Mouse (Mus musculus) spleen, postnatal 10 days (tissue): ENCODE measurements around the gene Aasdh.

Experiments
- DNase-seq, 2 experiments: peaks; one replicate each; pipeline ENCODE4 v3.0.0; 2021 to 2022; ENCODE audit warnings: low spot score in 2 of 2

Gene Aasdh

DNA sequence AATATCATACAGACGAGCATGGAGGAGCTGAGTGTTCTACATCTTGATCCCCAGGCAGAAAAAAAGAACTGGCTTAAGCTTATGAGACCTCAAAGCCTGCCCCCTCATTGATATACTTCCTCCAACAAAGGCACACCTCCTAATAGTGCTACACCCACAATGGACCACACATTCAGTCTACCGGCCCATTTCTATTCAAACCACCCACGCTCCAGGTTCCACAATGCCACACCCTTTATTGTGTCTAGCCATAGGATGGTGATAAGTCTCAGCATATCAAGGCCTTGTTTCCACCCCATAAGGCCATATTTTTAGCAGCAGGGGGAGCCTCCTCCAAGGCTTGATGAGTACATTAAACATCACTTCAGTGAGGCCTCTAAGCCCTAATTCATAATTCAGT is 5.5 kb upstream of the Aasdh start:
- no peak for DNase-seq

DNA sequence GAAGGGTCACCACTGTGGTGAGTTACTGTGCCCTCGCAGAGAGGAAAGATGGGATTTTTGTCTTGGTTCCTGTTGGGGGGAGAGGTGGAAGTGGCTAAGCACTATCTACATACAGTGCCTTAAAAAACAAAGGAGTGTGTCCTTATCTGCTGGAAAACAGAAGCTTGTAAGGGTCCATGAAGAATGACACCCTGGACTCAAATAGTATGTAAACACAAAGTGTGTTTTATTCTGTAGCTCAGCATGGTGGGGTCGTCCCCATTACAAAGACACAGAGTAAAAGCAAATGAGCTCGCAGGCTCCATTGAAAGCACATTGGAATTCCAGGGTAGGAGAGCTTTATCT is 813 bp upstream of the Aasdh start:
- DNase-seq: no peak

DNA sequence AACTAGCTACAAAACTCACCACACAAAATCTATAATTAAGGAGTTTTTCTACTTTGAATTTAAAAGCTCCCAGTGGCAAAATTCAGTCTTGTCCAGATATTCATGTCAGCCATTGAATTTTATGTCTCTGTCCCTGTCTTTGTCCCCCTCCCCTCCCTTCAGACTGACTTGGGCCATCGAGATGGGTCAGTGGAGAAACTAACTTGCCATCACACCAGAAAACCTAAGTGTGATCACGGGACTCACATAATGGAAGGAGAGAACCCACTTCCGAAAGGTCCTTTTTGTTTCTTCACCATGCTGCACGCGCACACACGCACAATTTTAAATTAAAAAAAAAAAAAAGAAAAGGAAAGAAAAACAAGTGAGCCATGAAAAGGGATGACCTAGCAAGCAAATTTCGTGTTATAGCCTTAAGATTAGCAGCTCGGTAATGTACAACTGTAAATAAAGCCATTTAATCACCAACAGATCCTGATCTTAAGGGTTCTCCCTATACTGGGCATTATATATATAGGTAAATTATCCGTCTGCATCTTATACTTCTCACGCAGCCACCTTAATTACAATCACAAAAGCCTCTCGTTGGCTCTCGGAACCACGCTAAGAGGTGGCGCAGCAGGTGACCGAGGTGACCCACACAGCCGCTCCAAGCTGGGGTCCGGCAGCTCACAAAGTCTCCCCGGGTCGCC is 455 bp downstream of the Aasdh start:
- DNase-seq: no peak

DNA sequence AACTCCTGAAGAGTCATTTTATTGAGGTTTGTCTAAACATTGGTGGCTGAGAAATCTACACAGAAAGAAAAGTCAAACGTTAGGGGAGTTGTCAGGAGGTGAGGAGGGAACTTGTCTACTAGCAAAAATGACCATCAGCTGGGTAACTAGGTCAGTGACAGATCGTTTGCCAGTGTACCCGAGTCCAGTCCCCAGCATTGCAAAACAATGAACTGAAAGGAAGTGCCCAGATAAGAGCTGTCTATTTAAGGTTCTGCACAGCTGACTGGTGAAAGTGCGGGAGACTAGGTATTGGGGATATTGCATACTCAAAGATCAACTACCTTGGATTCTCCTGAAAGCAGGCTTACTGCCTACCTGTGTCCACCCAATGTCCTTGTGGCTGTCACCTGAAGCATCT is 3.2 kb downstream of the Aasdh start:
- DNase-seq: no peak

DNA sequence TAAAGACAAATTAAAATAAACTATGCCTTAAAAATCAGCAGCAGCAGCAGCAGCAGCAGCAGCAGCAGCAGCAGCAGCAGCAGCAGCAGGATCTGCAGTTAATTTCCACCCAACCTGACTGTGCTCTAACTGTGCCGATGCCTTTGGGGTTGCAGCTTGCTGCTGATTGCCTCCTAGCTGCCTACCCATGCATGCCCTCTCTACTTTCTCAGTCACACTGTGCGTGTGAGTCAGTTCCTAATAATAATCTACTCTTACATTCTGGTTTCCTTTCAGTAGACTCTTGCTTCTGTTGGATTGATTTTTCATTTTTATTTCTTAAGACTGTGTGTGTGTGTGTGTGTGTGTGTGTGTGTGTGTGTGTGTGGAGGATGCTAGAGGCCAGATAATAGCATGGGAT is 12.2 kb downstream of the Aasdh start:
- DNase-seq: no peak

DNA sequence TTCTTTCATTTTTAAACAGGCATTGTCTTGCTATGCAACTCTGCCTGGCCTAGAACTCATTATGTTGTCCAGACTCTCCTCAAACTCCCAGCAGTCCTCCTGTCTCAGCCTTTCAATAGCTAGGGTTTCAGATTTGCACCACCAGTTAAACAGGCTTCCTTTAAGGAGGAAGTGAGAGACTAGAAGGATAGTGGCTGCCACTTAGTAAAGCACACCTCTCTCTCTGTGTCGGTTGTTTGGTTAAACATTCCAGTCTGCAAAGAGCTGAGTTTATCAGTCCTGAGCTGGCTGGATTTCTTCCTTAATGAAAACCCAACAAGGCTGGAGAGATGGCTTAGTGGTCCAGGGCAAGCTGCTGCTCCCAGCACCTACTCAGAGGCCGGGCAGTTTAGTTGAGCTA is 12.7 kb downstream of the Aasdh start:
- no peak for DNase-seq

DNA sequence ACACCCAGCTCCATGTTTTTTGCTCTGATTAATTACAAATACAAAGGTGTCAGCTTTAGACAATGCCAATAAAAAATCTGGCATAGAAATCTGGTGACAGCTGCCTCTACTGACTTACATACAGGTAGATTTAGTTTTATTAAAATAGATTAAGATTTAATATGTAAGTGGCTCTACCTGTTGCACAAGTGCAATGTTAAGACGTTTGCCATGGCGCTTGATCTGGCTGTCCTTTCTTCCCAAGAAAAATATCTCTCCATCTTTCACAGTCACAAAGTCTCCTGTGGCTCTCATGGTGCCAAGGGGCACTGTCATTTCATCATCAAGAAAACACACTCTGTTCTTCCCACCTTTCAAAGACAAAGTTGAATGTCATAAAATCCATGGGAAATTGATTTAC is 18.3 kb downstream of the Aasdh start:
- DNase-seq: no peak

DNA sequence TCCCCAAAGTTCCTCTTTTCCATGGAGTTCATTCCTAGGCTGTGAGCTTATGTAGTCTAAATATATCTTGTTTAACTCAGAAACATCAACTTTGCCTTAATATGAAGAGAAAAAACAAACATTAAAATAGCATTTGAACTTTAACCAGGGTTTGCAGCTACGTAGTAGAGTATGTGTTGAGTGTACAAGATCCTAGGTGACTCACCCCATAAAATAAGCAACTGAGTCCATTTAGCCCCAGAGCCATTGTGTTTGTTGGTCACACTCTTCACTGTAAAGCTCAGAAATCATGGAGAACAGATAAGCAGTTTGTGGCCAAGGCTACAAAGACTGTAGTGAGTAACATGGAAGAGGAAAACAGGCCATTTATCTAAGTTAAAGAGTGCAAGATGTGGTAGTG is 21.2 kb downstream of the Aasdh start:
- no peak for DNase-seq

DNA sequence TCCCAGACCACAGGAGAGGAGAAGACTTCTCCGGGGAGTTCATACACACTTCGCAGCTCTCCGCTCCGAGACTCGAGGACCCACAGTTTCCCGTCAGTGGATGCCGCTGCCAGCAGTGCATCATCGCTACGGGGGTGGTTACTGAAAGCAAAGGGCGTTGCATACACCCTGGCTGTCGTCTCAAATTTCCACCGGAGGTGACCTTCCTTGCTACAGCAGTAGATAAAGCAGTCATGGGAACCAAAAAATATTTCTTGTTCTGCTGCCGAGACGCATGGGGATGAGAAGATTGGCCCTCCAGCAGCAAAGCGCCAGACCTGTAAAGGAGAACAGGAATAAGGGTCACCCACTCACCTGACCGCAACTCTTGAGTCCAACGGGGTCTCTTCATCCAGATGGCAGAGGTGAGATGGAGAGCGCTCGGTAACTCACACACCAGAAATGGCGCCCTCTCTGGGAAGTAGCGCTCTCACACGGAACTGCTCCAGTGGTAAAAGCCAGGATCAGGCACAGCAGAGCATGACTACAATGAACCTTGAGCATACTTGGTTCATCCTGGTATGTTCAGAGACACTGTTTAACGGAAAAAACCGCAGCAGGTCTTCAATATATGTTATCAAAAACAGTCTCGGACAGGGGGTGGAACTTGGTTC is 29.1 kb downstream of the Aasdh start:
- DNase-seq: no peak

DNA sequence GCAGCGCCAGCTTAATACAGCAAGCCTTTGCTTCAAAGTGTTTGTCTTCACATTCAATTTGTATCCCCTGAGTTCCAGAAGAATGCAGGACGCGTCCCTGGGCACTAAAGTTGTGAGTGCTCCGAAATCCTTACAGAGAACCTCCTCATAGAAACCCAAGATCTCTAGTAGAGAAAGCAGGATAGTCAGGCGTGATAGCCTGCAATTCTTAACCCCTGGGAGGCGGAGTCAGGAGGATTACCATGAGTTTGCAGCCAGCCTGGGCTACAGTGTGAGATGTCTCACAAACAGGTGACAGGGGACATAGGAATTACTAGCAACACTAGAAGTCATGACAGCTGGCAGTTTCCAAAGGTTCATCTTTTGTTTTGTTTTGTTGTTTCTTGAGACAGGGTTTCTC is 35.8 kb downstream of the Aasdh start:
- no peak for DNase-seq

DNA sequence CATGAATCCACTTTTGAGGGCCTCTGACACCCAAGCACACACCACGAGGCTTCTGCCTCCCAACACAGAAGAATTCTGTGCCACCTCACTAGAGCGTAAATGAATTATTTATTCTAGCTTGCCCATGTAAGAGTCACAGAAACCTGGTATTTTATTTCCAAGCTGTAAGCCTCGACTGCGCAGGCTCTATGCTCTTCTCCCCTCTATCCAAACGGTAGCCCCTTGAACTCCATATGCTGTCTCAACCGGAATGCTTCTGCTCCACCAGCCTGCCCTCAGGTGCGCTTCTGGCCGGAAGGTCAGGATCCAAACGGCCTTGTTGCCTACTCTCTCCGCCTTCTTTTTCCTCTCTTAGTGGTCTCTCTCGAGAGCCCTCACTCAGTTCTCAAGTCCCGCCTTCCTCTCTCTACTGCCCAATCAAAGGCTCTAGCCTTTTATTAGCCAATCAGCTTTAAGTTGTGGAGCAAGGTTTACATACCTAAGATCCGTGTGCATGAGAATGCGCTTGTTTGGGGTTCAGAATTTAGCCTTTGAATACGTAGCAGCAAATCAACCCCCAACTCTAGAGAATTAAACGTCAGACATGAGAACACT is 36.5 kb downstream of the Aasdh start:
- no peak for DNase-seq

DNA sequence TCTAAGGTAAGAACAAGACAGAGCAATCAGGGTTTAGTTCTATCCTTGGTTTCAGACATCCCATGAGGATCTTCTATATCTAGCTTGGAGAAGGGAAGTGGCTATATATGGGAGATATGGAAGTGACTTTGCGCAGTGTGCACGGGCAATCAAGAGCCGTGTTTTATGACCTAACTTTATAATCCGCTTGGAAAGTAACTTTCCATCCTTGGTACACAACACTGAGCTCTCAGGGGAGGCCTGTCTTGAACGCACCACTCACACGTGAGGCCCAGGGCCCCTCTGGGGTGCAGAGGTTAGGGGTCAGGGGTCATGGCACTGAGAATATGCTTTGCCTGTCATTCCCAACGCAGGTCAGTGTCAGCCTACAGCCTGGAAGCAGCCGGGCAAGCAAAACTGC is 38.5 kb downstream of the Aasdh start:
- no peak for DNase-seq

DNA sequence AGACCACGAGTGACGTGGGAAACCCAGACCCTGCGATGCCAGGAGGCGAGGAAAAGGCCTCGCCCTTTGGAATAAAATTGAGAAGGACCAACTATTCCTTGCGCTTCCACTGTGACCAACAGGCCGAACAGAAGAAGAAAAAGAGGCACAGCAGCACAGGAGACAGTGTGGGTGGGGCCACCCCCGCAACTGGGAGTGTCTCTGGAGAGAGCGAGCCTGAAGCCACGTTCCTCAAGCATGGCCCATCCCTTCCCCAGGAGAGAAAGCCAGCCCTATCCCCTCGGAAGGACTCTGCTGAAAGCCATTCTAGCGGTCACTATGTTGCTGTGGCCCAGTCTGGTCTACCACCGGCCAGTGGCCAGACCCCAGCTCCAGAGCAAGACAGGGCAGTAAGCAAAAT is 46.9 kb downstream of the Aasdh start:
- DNase-seq: no peak

DNA sequence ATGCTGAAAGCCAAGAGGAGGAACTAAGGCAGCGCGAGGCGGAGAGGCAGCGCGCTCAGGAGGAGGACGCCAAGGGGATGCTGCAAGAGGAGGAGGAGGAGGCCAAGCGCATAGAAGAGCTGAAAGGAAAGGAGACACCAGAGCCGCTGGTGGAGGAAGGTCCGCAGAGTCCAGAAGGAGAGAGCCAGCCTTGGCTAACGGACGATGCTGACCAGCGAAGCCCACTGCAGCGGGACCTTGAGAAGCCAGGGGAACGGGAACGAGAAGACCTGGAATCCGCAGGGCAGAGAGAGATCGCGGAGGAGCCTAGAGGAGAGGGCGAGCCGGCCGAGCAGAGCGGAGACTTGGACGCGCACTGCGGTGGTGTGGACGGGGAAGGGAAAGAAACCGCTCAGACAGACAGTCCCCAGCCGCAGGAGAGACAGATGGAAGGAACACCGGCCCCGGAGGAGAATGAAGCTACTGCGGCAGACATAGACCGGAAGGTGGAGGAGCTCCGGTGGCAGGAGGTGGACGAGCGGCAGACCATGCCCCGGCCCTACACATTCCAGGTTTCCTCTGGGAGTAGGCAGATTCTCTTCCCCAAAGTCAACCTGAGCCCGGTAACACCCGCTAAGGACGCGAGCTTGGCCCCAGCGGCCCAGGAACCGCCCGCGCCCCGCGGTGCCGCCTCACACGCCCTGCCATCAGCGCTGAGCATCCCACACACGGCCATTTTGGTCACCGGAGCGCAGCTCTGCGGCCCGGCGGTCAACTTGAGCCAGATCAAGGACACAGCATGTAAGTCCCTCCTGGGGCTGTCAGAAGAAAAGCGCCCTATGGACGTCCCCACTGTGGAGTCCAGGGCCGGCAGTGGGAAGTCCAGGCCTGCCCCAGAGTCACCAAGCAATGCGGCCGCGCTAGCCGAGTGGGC is 48.0 kb downstream of the Aasdh start:
- no peak for DNase-seq

DNA sequence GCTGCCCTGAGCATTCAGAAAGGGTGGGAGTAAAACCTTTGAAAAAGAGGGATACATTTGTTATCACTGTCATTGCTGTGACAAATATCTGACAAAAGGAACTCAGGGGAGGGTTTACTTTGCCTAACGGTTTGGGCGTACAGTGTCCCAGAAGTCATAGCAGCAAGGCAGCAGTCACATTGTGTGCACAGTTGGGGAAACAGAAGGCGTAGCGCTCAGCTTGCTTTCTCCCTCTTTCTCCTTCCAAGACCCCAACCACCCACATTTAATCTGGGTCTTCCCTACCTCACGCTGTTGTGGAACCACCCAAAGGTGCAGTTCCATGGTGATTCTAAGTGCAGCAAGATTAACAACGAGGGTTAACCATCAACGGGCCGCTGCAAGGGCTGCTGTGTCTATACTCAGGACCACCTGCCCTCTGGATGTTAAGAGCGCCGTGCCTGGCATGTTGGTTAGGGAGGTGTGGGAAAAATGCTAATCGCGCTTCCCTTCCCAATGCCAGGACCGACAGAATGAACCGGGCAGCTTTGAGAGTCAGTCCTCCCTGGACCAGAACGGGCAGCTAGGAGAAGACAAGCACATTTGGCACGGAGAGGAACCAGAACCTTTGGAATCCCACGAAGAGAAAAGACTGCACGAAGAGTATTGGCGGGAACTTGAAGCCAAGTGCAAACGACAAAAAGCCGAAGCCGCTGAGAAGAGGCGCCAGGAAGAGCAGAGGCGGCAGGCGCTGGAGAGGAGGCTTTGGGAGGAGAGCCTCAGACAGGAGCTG is 49.3 kb downstream of the Aasdh start:
- no peak for DNase-seq

DNA sequence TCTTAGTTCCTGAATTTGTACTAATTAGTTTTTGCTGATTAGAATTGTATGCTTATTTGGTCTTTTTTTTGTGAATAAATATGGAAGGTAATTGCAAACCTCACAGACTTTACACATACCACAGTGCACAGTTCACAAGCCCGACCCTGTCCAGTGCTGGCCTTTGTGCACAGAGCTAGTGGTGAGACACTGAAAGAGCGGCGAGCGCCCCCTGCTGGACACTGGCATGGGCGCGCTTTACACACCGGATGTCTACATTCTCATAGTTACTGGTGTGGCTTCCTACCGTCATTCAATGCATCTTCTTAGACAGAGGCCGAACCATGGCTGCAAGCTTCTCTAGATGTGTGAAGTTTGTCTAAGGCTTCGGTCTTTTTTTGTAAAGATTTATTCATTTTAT is 51.8 kb downstream of the Aasdh start:
- peak; percentile 72 to 87 for DNase-seq

DNA sequence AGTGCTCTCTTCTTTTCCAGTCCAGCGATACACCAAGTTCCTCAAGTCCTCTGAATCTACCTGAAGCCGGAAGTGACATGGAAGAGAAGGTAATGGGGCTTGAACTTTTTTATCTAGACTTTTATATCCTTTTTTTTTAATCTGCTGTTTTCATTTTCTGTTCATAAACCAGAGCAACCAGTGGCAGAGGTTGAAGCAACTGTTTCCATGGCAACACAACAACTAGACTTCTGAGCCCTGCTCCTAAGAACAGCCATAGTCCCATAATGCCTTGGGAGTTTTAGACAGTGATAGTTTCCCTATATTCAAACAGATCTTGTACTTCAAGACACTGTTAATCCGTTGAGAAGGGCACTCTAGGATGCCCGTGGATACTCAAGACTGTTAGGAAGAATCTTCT is 54.0 kb downstream of the Aasdh start:
- DNase-seq: no peak

DNA sequence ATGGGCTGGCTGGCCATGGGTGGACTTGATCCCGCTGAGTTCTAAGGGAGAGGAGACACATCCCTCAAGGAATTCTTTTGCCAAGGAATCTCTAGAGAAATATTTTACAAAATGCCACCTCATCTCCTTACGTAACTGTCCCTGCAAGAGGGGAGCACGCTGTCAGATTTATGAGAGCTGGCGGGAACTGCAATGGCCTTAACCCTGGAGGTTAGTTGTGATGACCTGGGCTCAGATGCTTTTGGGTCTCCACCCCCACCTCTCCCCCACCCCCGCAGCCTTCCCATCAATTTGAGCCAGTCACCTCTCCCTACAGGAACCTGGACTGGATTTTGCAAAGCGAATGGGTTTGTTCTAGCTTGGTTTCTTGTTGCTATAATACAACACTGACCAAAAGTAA is 58.2 kb downstream of the Aasdh start:
- no peak for DNase-seq

DNA sequence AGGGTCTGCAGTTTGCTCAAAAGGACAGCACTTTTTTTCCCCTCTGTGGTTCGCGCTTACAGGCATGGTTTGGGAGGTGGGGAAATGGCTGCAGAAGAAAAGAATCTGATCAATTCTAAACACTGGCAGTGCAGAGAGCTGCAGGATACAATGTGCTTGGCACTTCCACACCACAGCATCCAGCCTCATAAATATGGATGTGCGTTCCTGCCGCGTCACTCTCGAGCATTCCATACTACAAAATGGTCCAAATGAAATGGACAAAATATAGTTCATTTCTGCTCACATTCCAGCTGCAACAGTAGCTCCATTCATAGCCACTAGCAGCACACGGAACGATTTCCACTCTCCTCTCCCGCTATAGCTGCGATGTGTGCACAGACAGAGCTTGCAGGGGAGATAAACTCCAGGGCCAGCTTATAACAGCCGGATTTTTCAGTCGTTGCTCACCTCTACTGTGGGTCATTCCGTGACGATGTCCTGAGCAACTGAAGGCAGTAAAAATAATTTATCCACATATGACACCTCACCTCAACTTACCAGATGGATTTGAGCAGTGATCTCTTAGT is 60.6 kb downstream of the Aasdh start:
- DNase-seq: no peak

DNA sequence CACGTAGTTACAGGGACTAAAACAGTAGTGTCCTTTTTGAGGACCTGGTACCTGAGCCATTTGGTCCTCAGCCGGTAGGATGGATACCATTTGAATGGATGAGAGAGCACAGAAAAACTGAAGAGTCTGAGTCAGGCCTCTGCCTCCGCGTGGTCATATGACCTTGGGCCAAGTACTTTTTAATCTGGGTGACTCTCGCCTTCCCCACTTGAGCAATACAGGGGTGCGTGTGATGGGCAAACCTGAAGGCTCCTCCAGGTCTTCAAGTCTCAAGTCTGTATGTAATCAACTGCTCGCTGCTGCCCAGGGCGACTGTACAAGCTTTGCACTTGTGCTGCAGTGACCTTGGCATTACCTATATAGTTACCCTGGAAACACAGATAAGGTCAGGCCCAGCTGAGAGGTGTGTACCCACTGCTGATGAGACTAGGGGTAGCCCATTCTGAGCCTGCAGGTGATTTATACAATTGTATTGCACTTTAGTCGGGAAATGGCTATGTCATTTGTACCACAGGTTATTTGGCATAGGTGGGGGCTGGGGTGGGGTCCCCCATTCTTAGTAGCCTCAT is 61.4 kb downstream of the Aasdh start:
- no peak for DNase-seq

DNA sequence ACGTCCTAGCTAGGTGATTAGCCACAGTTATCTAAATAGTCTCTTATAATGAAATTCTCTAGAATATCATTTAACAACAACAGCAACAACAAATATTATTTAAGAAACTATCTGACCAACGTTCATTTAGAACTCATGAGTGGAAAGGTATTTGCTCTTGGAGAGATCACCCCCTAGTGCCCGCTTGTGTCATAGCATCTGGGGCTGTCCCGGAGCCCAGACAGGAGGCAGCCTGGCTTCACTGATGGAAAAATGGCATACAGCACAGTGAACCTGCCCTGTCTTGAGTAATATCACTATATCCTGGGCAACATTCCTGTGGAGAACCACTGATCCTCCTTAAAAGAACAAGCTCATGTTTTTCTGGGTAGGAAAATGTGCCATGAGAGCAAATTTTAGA is 61.9 kb downstream of the Aasdh start:
- peak; percentile 45 to 80 for DNase-seq
